Mouse (Mus musculus) lung, postnatal 4 days (tissue): Measurements from ENCODE around the gene Leap2.

Experiments used
- DNase-seq, 2 experiments: peaks; one replicate each; pipeline ENCODE4 v3.0.0; 2021

Gene Leap2

GRCm38 (mm10) chr11:53423036-53423435 lies at the start of gene Leap2:
TSS of gene Leap2 (minus strand) at chr11:53423170.
- no peak for DNase-seq

GRCm38 (mm10) chr11:53472709-53473108 lies 49.7 kb upstream of the Leap2 start:
- no peak for DNase-seq

- DNase-seq: peak; percentile 86 to 91
Measured at GRCm38 (mm10) chr11:53469968-53470695, 47.2 kb upstream of the Leap2 start, which contains the start of gene Gm9837. TSS of gene Gm9837 (minus strand) at chr11:53470479.

DNA sequence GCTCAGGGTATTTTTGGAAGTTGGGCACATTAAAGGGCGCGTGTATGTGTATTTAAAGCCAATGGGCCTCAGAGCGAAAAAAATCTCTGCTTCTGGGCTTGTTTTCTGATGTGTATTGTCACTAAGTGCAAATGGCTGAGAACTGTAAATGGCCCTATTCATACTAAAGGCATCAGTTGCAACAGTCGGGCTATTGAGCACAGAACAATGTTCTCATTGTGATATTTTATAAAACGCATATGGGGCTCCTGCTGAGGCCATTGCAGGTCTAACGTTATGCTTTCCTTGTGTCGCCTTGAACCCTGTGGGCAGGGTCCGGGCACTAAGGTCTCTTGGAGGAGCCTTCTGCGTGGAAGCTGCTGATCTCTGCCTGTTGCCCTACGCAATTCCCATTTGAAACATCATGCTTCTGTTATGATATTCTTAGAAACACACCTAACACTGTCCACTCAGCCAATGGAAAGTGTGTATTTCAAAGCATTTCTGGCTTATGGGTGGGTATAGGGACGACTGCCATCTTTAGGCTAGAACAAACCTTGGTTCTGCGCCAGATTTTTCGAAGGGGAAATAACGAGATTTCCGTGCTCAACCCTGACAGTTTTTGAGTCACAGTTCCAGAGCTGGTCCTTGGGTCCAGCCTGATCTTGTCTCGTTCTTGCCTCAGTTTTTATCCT lies 46.5 kb upstream of the Leap2 start:
- DNase-seq: no peak

- peak; percentile 77 to 83 for DNase-seq
Measured at GRCm38 (mm10) chr11:53466231-53466971, 43.4 kb upstream of the Leap2 start.

GRCm38 (mm10) chr11:53463551-53464424 lies 40.8 kb upstream of the Leap2 start:
- DNase-seq: no peak

GRCm38 (mm10) chr11:53461727-53462126 lies 38.8 kb upstream of the Leap2 start:
- no peak for DNase-seq

GRCm38 (mm10) chr11:53460192-53460591 lies 37.2 kb upstream of the Leap2 start:
- no peak for DNase-seq

GRCm38 (mm10) chr11:53458996-53459395 lies 36.0 kb upstream of the Leap2 start:
- DNase-seq: no peak

GRCm38 (mm10) chr11:53457372-53457954 lies 34.5 kb upstream of the Leap2 start:
- DNase-seq: no peak

DNA sequence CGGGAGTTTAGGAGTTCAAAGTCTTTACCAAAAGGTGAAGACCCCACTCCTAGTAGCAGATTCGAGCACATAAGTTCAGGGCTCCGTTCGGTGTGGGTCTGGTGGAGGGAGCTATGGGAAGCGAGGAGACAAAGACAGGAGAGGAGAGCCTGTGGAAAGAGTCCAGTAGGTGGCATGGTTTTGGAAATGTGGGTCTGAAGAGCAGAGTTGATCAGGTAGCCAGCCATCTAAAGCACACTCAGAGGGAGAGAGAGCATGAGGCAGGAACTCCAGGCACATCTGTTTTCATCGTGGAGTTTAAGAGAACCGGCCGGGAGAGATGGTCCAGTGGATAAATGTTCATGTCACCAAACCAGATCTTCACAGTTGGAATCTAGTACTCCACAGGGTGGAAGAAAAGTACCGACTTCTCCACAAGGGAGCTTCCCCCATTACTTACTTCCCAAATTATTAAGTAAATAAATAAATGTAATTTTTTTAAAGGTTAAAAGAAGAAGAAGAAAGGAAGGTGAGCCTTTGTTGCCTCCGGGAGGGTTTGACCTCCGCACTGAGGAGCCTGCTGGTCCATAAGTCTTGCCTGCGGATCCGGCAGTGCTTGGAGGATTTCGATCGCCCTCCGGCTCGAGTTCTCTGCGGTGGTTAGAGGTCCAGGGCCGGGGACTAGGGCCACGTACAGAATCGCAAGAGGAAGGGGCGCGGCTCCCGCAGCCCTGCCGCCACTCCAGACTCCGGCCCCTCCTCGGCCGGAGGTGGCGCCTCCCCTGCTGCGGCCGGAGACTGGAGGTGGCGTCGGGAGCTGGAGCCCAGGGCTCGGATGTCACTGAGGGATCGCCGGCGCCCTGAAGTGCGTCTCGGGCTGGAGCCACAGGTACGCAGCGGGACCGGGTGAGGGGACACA lies 33.8 kb upstream of the Leap2 start, which contains the start of the genes Gm10447 and Shroom1:
Gm10447 (minus strand) TSS at position 637 of the 898 bp plus-strand sequence.
Shroom1 (plus strand) TSS at position 732 of the 898 bp plus-strand sequence.
- DNase-seq: peak; percentile 76 to 84

DNA sequence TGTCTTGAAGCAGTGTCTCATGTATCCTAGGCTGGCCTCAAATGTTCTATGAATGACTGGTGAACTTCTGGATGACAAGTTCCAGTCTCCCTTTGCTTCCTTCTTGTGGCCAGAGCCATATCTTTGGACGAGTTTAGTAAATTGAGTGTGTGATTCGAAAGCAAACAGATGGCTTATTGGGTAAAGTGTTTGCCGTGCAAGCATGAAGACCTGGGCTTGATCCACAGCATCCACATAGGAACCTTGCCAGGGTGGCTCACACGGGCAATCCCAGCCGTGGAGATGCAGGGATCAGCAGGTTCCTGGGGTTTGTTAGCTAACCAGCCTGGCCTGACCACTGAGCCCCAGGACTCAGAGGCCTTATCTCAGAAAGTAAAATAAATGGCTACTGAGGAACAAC lies 30.1 kb upstream of the Leap2 start:
- DNase-seq: no peak

GRCm38 (mm10) chr11:53452396-53452795 lies 29.4 kb upstream of the Leap2 start:
- DNase-seq: no peak

DNA sequence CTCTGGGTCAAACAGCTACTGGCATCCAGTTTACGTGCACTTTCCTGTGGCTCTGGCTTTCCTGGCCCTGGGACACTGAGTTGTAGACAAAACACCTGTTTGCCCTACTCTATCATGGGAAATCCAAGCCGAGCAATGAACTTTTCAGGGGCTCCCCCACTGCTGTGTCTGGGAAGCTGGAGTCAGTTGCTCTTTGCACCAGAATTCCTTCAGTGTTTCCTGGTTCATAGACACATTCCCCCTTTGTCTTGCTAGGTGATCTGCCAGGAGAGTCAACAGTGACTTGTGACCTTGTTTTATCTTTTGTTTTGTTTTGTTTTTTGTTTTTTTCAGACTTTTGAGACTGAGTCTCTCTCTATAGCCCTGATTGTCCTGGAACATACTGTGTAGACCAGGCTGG lies 28.4 kb upstream of the Leap2 start:
- no peak for DNase-seq

DNA sequence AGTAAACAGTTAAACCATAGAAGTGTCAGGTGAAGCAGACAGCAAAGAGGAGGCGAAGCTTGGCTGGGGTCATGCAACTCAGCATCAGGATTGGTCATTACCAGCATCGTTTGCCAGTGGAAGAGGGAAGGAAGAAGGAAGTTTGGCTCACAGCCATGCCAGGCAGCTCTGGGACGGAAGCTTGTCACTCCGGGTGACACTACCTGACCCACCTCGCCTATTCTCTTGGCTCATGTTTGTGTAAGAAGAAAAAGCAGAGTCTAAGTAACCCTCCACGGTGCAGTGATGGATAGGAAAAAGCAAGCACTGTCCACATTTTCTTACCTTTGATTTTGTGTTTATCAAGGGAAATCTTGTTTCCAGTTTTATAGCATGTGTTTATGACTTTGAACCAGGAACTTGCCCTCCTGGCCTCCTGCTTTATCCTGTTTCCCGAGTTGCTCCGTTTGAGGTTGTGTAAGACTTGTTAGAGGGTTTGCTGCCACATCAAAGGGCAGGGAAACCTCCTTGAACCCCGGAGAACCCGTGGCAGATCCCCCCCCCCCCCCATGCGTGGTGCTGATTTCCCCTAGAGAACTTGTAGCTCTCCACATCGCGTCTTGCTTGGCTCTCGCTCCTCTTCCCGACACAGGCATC lies 27.2 kb upstream of the Leap2 start:
- peak in 1 of 2 experiments; percentile 28 for DNase-seq

DNA sequence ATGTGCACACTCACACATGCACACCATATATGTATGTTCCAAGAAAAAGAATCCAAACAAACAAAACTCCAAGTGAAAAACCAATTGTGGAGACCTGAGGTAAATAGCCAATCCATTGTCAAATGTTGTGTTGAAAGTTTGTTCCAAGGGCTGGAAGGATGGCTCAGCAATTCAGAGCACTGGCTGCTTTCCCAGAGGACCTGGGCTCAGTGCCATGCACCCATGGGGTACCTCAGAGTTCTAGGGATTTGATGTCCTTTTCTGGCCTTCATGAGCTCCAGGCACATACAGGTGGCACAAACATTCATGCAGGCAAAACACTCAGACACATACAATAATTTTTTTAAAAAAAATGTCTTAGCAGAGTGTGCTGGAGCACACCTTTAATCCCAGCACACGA lies 25.6 kb upstream of the Leap2 start:
- no peak for DNase-seq

DNA sequence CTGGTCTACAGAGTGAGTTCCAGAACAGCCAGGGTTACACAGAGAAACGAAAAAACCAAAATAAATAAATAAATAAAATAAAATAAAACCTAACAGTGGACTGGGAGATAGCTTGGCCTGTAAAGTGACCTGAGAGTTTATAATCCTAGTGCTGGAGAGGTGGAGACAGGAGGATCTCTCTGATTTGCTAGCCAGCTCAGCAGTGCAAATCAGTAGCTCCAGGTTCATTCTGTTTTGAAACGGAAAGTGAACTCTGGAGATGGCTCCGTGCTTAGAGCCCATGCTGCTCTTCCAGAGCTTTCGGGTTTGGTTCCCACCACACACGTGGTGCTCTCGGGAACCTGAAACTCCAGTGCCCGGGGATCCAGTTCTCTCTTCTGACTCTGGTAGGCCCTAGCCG lies 25.0 kb upstream of the Leap2 start:
- no peak for DNase-seq

DNA sequence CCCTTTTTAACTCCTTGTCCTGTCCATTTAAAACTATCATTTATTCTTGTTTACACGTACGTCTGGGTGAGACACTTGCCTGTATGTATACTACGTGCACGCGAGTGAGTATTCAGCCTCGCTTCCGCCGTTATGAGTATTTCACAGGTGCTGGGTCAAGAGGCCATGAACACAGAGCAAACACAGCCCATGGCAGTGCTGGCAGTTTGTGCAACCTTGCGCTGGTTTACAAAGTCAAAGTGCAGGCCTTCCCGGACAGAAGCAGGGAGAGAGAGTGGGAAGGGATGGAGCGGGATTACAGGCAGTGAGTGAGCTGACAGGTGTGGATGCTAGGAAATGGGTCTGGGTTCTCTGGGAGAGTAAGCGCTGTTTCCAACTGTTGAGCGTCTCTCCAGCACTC lies 23.2 kb upstream of the Leap2 start:
- no peak for DNase-seq

- no peak for DNase-seq
Measured at GRCm38 (mm10) chr11:53445562-53445961, 22.6 kb upstream of the Leap2 start.

- DNase-seq: peak in 1 of 2 experiments; percentile 61
Measured at GRCm38 (mm10) chr11:53443861-53444260, 20.9 kb upstream of the Leap2 start.
